Mouse (Mus musculus) ES-Bruce4 (cell line): Measurements from ENCODE around the gene Clip4. TPM values are rescaled to one million over a fixed set of nuclear protein-coding genes. Genes with fewer than 3 reads are reported as not detected.

Source experiments
- H3K27ac ChIP-seq: 2 replicates; pipeline ENCODE4 v1.5.1; 2012; ENCODE audit warnings: low read length, inconsistent platforms; ENCODE audit not compliant: insufficient read depth
- H3K27me3 ChIP-seq: 2 replicates; pipeline ENCODE4 v1.6.1; 2012; ENCODE audit warnings: mild to moderate bottlenecking, low read length, inconsistent platforms; ENCODE audit not compliant: control insufficient read depth, poor library complexity, insufficient read depth, severe bottlenecking
- H3K36me3 ChIP-seq: 2 replicates; pipeline ENCODE4 v1.6.1; 2012; ENCODE audit warnings: inconsistent platforms, mild to moderate bottlenecking, low read length, moderate library complexity; ENCODE audit not compliant: control insufficient read depth, poor library complexity, insufficient read depth, severe bottlenecking
- H3K4me1 ChIP-seq: one replicate; pipeline ENCODE4 v1.8.1; 2011; ENCODE audit warnings: low read length; ENCODE audit not compliant: control insufficient read depth, insufficient read depth
- H3K4me3 ChIP-seq: 2 replicates; pipeline ENCODE4 v1.5.1; 2011; ENCODE audit warnings: low read depth, mild to moderate bottlenecking, low read length
- H3K9ac ChIP-seq: 2 replicates; pipeline ENCODE4 v1.6.1; 2012; ENCODE audit warnings: low read depth, mild to moderate bottlenecking, inconsistent platforms; ENCODE audit not compliant: poor library complexity, severe bottlenecking
- H3K9me3 ChIP-seq: replicated peaks from 2 replicates; pipeline ENCODE4 v1.6.1; 2012; ENCODE audit warnings: mild to moderate bottlenecking, low read length, inconsistent platforms; ENCODE audit not compliant: control insufficient read depth, poor library complexity, insufficient read depth, severe bottlenecking
- CTCF ChIP-seq: IDR thresholded peaks from one replicate; pipeline ENCODE4 v1.8.1; 2011; ENCODE audit warnings: low read depth, low read length
- EP300 ChIP-seq: IDR thresholded peaks from 2 replicates; pipeline ENCODE4 v1.6.1; 2011; ENCODE audit warnings: low read depth, low read length; ENCODE audit not compliant: insufficient read depth
- POLR2A ChIP-seq: IDR thresholded peaks from one replicate; pipeline ENCODE4 v1.8.1; 2011; ENCODE audit warnings: low read length; ENCODE audit not compliant: insufficient read depth
- polyA plus RNA-seq: library from polyadenylated mRNA; stranded (reverse); fragments of >200 nt; gene quantifications from 2 replicates; pipeline ENCODE4 v1.2.4, GENCODE M21; 2011; ENCODE audit warnings: low read depth; ENCODE audit not compliant: missing spikeins, insufficient read depth, insufficient read length

Clip4 gene
- polyA plus RNA-seq, 1 experiment = 13.3 TPM

DNA sequence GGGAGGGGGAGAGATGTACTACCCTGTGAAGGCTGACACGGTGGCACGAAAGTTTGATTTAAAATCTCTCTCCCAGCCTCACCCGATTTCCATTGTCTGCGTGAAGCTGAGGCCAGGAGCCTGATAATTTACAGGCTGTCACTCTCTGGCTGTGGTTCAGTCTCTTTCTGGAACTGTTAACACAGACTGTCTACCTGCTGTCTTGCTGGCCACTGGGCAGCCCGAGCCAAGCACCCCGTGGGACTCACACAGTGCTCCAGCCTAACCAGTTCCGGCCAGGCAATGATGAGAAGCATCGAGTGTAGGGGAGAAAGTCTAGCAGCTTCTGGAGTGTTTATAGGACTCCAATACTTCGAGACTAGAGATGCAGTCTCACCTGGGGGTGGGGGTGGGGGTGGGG, 22.2 kb upstream of the Clip4 start:
- no peak for TF ChIP-seq CTCF
- TF ChIP-seq POLR2A = no peak
- no peak for TF ChIP-seq EP300
- Histone ChIP-seq H3K27ac (no peak overlapping the region), H3K9ac (no peak overlapping the region), H3K4me1 (no peaks in the 10 kb centered on the region), H3K36me3 (no peaks in the 10 kb centered on the region), H3K27me3 (no peaks in the 10 kb centered on the region), H3K9me3 (no peaks in the 10 kb centered on the region), H3K4me3 (no peak overlapping the region)

- H3K4me3 ChIP-seq = no peak overlapping the region
- H3K9me3 ChIP-seq = no peaks in the 10 kb centered on the region
- no peaks in the 10 kb centered on the region for H3K4me1 ChIP-seq
- H3K27ac ChIP-seq = no peak overlapping the region
- no peaks in the 10 kb centered on the region for H3K27me3 ChIP-seq
- H3K9ac ChIP-seq = no peak overlapping the region
- TF ChIP-seq POLR2A (no peak), EP300 (no peak), CTCF (no peak)
- H3K36me3 ChIP-seq = no peaks in the 10 kb centered on the region
These were observed 20.7 kb upstream of the Clip4 start for GRCm38 (mm10) chr17:71747561-71747960.

- Histone ChIP-seq H3K4me3 (no peak overlapping the region), H3K27ac (no peak overlapping the region), H3K36me3 (no peaks in the 10 kb centered on the region), H3K27me3 (no peaks in the 10 kb centered on the region), H3K9me3 (no peaks in the 10 kb centered on the region), H3K9ac (no peak overlapping the region), H3K4me1 (no peaks in the 10 kb centered on the region)
- TF ChIP-seq EP300 = no peak
- TF ChIP-seq CTCF = no peak
- TF ChIP-seq POLR2A = no peak
These were observed 18.6 kb upstream of the Clip4 start for GRCm38 (mm10) chr17:71749616-71750168.

DNA sequence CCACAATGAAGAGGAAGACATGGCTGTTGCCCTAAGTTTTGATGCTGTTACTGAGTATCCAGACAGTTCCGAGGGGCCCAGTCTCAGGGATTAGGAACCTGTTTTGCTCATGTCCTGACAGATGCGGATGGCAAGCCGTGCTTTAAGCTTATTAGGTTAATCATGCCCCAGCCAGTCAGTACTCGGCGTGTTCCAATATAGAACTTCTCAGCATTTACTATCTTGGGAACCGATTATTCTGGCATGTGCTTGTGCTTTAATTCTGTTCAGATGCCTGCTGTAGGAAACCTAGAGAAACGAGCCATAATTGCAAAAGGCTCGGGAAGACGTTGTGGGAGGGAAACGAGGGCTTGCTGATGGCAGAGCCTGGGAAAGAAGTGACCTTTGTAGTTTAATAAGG, 15.4 kb upstream of the Clip4 start, which contains the start of gene Pcare:
Gene Pcare (minus strand): TSS at position 64 of the 400 bp plus-strand sequence.
- no peak within 1 kb of the TSS for H3K27ac ChIP-seq
- H3K4me3 ChIP-seq = no peak within 1 kb of the TSS
- no peaks in the 10 kb centered on the region for H3K36me3 ChIP-seq
- H3K4me1 ChIP-seq = no peaks in the 10 kb centered on the region
- no peaks in the 10 kb centered on the region for H3K27me3 ChIP-seq
- no peak within 1 kb of the TSS for H3K9ac ChIP-seq
- H3K9me3 ChIP-seq = no peaks in the 10 kb centered on the region
- no peak for TF ChIP-seq EP300
- no peak for TF ChIP-seq POLR2A
- no peak for TF ChIP-seq CTCF

DNA sequence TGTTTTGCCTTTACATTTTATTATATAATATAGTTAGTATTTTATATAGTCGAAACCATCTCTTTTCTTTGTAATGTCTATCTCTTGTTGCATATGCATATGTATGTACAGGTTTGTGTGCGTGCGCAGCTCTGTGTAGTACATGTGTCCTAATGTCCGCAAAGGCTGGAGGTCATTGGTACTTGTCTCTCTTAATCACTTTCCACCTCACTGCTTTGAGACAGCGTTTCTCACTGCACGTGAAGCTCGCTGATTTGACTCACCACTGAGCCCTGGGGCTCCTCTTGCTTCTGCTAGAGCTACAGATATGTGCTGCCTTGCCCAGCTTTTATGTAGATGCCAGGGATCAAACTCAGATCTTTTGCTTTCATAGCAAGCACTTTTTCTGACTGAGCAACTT, 7.7 kb upstream of the Clip4 start:
- Histone ChIP-seq H3K4me1 (no peaks in the 10 kb centered on the region), H3K9me3 (no peaks in the 10 kb centered on the region; the same call in none of the 2 replicates), H3K9ac (no peak overlapping the region), H3K27ac (no peak overlapping the region), H3K4me3 (no peak overlapping the region), H3K27me3 (no peaks in the 10 kb centered on the region), H3K36me3 (no peaks in the 10 kb centered on the region)
- TF ChIP-seq CTCF (no peak), EP300 (no peak), POLR2A (no peak)

DNA sequence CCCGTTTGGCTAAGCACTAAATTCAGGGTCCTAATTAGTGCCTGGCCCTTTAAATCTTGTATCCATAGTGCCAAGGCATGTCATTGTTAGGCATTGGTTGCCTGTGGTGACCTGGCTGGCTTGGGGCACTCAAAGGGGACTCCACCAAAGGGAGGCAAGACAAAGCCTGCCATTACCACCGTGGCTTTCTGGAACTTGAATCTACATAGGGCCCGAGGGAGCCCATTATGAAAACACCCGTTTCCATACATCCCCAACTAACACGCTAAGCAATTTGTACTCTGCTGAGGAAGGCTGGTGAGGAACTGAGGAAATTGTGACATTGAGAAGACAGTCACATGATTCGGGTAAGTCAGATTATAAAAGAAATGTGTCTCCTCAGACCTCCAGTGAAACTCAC, 1.3 kb downstream of the Clip4 start:
- Histone ChIP-seq H3K4me3 (no peak overlapping the region), H3K27me3 (no peaks in the 10 kb centered on the region), H3K9me3 (no peaks in the 10 kb centered on the region; the same call in none of the 2 replicates), H3K27ac (no peak overlapping the region), H3K9ac (no peak overlapping the region), H3K4me1 (no peaks in the 10 kb centered on the region), H3K36me3 (no peaks in the 10 kb centered on the region)
- TF ChIP-seq EP300 (no peak), POLR2A (no peak), CTCF (no peak)
